Mouse (Mus musculus) kidney, embryonic 15.5 days (tissue): Measurements from ENCODE around the gene Mettl7b. TPM values are rescaled to one million over a fixed set of nuclear protein-coding genes. Genes with fewer than 3 reads are reported as not detected.

ENCODE experiments used
- ATAC-seq: fragments of 200-750 bp; cut with Nextera tagmentation; replicated peaks from 2 replicates; pipeline ENCODE4 v1.8.0; 2017; ENCODE audit warnings: moderate TSS enrichment; ENCODE audit not compliant: low FRiP score
- H3K27ac ChIP-seq: fragments of 300-500 bp; sonication (generic); 2 replicates; pipeline ENCODE4 v1.5.1; 2015; ENCODE audit warnings: mild to moderate bottlenecking, inconsistent platforms
- H3K27me3 ChIP-seq: fragments of 300-500 bp; sonication (generic); 2 replicates; pipeline ENCODE4 v1.6.1; 2015; ENCODE audit warnings: inconsistent platforms
- H3K36me3 ChIP-seq: fragments of 300-500 bp; sonication (generic); 2 replicates; pipeline ENCODE4 v1.6.1; 2015; ENCODE audit warnings: inconsistent platforms
- H3K4me1 ChIP-seq: fragments of 300-500 bp; sonication (generic); 2 replicates; pipeline ENCODE4 v1.6.1; 2015; ENCODE audit warnings: inconsistent platforms
- H3K4me2 ChIP-seq: fragments of 300-500 bp; sonication (generic); 2 replicates; pipeline ENCODE4 v1.6.1; 2015; ENCODE audit warnings: moderate library complexity, mild to moderate bottlenecking, inconsistent platforms
- H3K4me3 ChIP-seq: fragments of 300-500 bp; sonication (generic); replicated peaks from 2 replicates; pipeline ENCODE4 v1.5.1; 2015; ENCODE audit warnings: mild to moderate bottlenecking, inconsistent platforms
- H3K9ac ChIP-seq: fragments of 300-500 bp; sonication (generic); 2 replicates; pipeline ENCODE4 v1.6.1; 2015; ENCODE audit warnings: mild to moderate bottlenecking, inconsistent platforms
- H3K9me3 ChIP-seq: fragments of 300-500 bp; sonication (generic); replicated peaks from 2 replicates; pipeline ENCODE4 v1.6.1; 2016; ENCODE audit warnings: inconsistent platforms
- WGBS: fragments of 180-500 bp; shearing (Covaris S2); methylation state at CpG from one replicate; pipeline ENCODE4 v1.1.7; 2015; ENCODE audit warnings: mixed read lengths; 5-methylcytosine and 5-hydroxymethylcytosine counted together
- polyA plus RNA-seq: library from polyadenylated mRNA; unstranded; fragments of >200 nt; fragmentation: Nextera tagmentation; extraction: Ambion mirVana; gene quantifications from 2 replicates; pipeline ENCODE4 v1.2.1, GENCODE M21; 2015

Mettl7b gene
- polyA plus RNA-seq, 1 experiment from 2014 or later, result 5.6 TPM

GRCm38 (mm10) chr10:128913219-128913618, 47.6 kb downstream of the Mettl7b start:
- H3K4me2 ChIP-seq, result no peak overlapping the region
- H3K4me3 ChIP-seq, result no peak overlapping the region
- 0 out of 2 replicates have a peak overlapping the region, but pooled peaks have one; percentile 37 for H3K27ac ChIP-seq
- H3K4me1 ChIP-seq, result peaks cover 38% of the 10 kb centered on the region
- peaks cover 64% of the 10 kb centered on the region for H3K36me3 ChIP-seq
- H3K9me3 ChIP-seq, result no peaks in the 10 kb centered on the region
- WGBS, result 8% methylated on average over 5 of the region's 5 CpGs
- H3K9ac ChIP-seq, result no peak overlapping the region
- no peak for ATAC-seq
- no peaks in the 10 kb centered on the region for H3K27me3 ChIP-seq

GRCm38 (mm10) chr10:128912791-128913190, 48.0 kb downstream of the Mettl7b start:
- H3K9ac ChIP-seq, result no peak overlapping the region
- no peak overlapping the region for H3K4me3 ChIP-seq
- no peak for ATAC-seq
- no peak overlapping the region for H3K4me2 ChIP-seq
- peaks cover 36% of the 10 kb centered on the region for H3K4me1 ChIP-seq
- no peak overlapping the region for H3K27ac ChIP-seq
- H3K36me3 ChIP-seq, result peaks cover 60% of the 10 kb centered on the region
- H3K27me3 ChIP-seq, result no peaks in the 10 kb centered on the region
- WGBS, result 76% methylated on average over 4 of the region's 4 CpGs
- H3K9me3 ChIP-seq, result no peaks in the 10 kb centered on the region

GRCm38 (mm10) chr10:128912268-128912667, 48.5 kb downstream of the Mettl7b start:
- Histone ChIP-seq H3K27ac (no peak overlapping the region), H3K4me3 (no peak overlapping the region), H3K9me3 (no peaks in the 10 kb centered on the region), H3K4me1 (peaks cover 36% of the 10 kb centered on the region), H3K9ac (no peak overlapping the region), H3K36me3 (peaks cover 54% of the 10 kb centered on the region), H3K4me2 (peak overlapping the region; percentile 71; the same call in 1 of the 2 replicates), H3K27me3 (no peaks in the 10 kb centered on the region)
- ATAC-seq, result no peak
- WGBS, result 88% methylated on average over 4 of the region's 4 CpGs

- Histone ChIP-seq H3K9ac (no peak overlapping the region), H3K4me1 (peaks cover 36% of the 10 kb centered on the region), H3K36me3 (peaks cover 46% of the 10 kb centered on the region), H3K4me3 (peak overlapping the region; percentile 91), H3K27me3 (no peaks in the 10 kb centered on the region), H3K9me3 (no peaks in the 10 kb centered on the region), H3K27ac (0 out of 2 replicates have a peak overlapping the region, but pooled peaks have one; percentile 15), H3K4me2 (peak overlapping the region; percentile 71)
- no peak for ATAC-seq
- 83% methylated on average over 6 of the region's 6 CpGs for WGBS
Observed at GRCm38 (mm10) chr10:128911430-128911829, 49.4 kb downstream of the Mettl7b start.

GRCm38 (mm10) chr10:128910066-128910841, 50.5 kb downstream of the Mettl7b start:
- H3K27me3 ChIP-seq, result no peaks in the 10 kb centered on the region
- no peaks in the 10 kb centered on the region for H3K9me3 ChIP-seq
- peak; percentile 34 for ATAC-seq
- peaks cover 36% of the 10 kb centered on the region for H3K4me1 ChIP-seq
- H3K9ac ChIP-seq, result peak overlapping the region; percentile 93
- peak overlapping the region; percentile 91 for H3K4me3 ChIP-seq
- H3K4me2 ChIP-seq, result peak overlapping the region; percentile 71
- under 1% methylated on average over 58 of the region's 66 CpGs for WGBS
- H3K36me3 ChIP-seq, result peaks cover 36% of the 10 kb centered on the region
- peak overlapping the region; percentile 93 for H3K27ac ChIP-seq

GRCm38 (mm10) chr10:128909567-128910028, 51.2 kb downstream of the Mettl7b start:
- Histone ChIP-seq H3K4me3 (peak overlapping the region; percentile 91), H3K4me2 (peak overlapping the region; percentile 71), H3K9ac (peak overlapping the region; percentile 93), H3K36me3 (peaks cover 29% of the 10 kb centered on the region), H3K9me3 (no peaks in the 10 kb centered on the region), H3K27me3 (no peaks in the 10 kb centered on the region), H3K27ac (peak overlapping the region; percentile 93), H3K4me1 (peaks cover 36% of the 10 kb centered on the region)
- peak; percentile 86 for ATAC-seq
- under 1% methylated on average over 41 of the region's 41 CpGs for WGBS

- 59% methylated on average over 13 of the region's 13 CpGs for WGBS
- Histone ChIP-seq H3K4me2 (peak overlapping the region; percentile 71), H3K4me1 (peaks cover 34% of the 10 kb centered on the region), H3K4me3 (peak overlapping the region; percentile 91), H3K9me3 (no peaks in the 10 kb centered on the region), H3K27me3 (no peaks in the 10 kb centered on the region), H3K27ac (peak overlapping the region; percentile 93), H3K36me3 (peaks cover 22% of the 10 kb centered on the region), H3K9ac (peak overlapping the region; percentile 93)
- peak; percentile 12; the same call in 1 of the 2 replicates for ATAC-seq
Observed at GRCm38 (mm10) chr10:128908778-128909448, 51.9 kb downstream of the Mettl7b start.

Other genes with a start within 250 kb of the Mettl7b start
- gene Dgka, start 216.1 kb downstream of the Mettl7b start, polyA plus RNA-seq, result 5.9 and 6.0 TPM in 2 replicates
- gene Pym1, start 213.1 kb downstream of the Mettl7b start, polyA plus RNA-seq, result 40.2 and 41.4 TPM in 2 replicates
- 0.73 and 1.6 TPM in 2 replicates for gene Mmp19, start 170.1 kb downstream of the Mettl7b start, polyA plus RNA-seq
- gene Dnajc14, start 156.9 kb downstream of the Mettl7b start, polyA plus RNA-seq, result 54.0 and 56.0 TPM in 2 replicates
- gene Tmem198b, start 156.6 kb downstream of the Mettl7b start, polyA plus RNA-seq, result 16.7 and 20.6 TPM in 2 replicates
- gene Sarnp, start 143.7 kb downstream of the Mettl7b start, polyA plus RNA-seq, result 208 and 213 TPM in 2 replicates
- 80.9 and 83.4 TPM in 2 replicates for gene Ormdl2, start 139.3 kb downstream of the Mettl7b start, polyA plus RNA-seq
- gene Gdf11, start 69.3 kb downstream of the Mettl7b start, polyA plus RNA-seq, result 7.2 and 8.7 TPM in 2 replicates
- 671 and 731 TPM in 2 replicates for gene Cd63, start 60.0 kb downstream of the Mettl7b start, polyA plus RNA-seq
- gene Rdh5, start 38.1 kb downstream of the Mettl7b start, polyA plus RNA-seq, result 15.3 and 18.8 TPM in 2 replicates
- gene Bloc1s1, start 37.0 kb downstream of the Mettl7b start, polyA plus RNA-seq, result 220 and 231 TPM in 2 replicates
- gene Itga7, start 27.2 kb downstream of the Mettl7b start, polyA plus RNA-seq, result 3.6 and 4.2 TPM in 2 replicates
- gene Olfr9, start 28.4 kb upstream of the Mettl7b start, polyA plus RNA-seq, result not detected in 2 replicates
- gene Olfr763, start 49.8 kb upstream of the Mettl7b start, polyA plus RNA-seq, result not detected in 2 replicates
- gene Olfr764-ps1, start 78.9 kb upstream of the Mettl7b start, polyA plus RNA-seq, result not detected in 2 replicates
- not detected in 2 replicates for gene Olfr765, start 89.0 kb upstream of the Mettl7b start, polyA plus RNA-seq
- gene Olfr766-ps1, start 108.0 kb upstream of the Mettl7b start, polyA plus RNA-seq, result not detected in 2 replicates
- not detected in 2 replicates for gene Olfr767, start 121.9 kb upstream of the Mettl7b start, polyA plus RNA-seq
- not detected in 2 replicates for gene Olfr768, start 138.4 kb upstream of the Mettl7b start, polyA plus RNA-seq
- gene Olfr769, start 156.9 kb upstream of the Mettl7b start, polyA plus RNA-seq, result not detected in 2 replicates
- not detected in 2 replicates for gene Olfr770, start 178.0 kb upstream of the Mettl7b start, polyA plus RNA-seq
- not detected in 2 replicates for gene Olfr771, start 203.8 kb upstream of the Mettl7b start, polyA plus RNA-seq
- gene Olfr772, start 216.9 kb upstream of the Mettl7b start, polyA plus RNA-seq, result not detected in 2 replicates
- gene Olfr773, start 226.4 kb upstream of the Mettl7b start, polyA plus RNA-seq, result not detected in 2 replicates